Mouse (Mus musculus): ENCODE measurements around the gene Cyp1b1. TPM values are rescaled to one million over a fixed set of nuclear protein-coding genes. Genes with fewer than 3 reads are reported as not detected.

The Cyp1b1 gene
- polyA plus RNA-seq, 1 experiment from 2014 or later, result 6.9 TPM

DNA sequence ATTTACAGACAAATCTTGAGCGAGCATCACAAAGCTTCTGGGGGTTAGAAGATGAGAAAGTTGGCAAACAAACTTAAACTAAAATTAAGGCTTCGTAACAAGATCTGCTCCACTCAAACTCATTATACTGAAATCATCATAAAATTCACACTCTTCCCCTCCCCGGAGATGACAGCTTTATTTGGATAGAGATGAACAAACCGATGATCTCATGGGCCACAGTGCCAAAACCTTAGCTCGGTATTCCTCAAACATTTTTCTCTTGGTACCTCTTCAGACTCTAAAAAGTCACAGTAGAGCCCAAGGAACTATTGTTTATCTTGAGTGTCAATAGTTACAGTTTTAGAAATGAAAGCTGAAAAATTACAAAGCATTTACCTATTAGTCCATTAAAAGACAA is 11.8 kb upstream of the Cyp1b1 start:
- Histone ChIP-seq H3K36me3 (ENCODE audit: control insufficient read depth, insufficient read depth, low read length) (no peaks in the 10 kb centered on the region), H3K4me3 (ENCODE audit: low read depth, low read length) (no peak overlapping the region), H3K4me2 (replicated peaks; ENCODE audit: low read depth) (no peak overlapping the region), H3K9me3 (ENCODE audit: control insufficient read depth, low read length) (no peaks in the 10 kb centered on the region), H3K27ac (replicated peaks) (no peak overlapping the region), H3K9ac (ENCODE audit: low read length) (no peak overlapping the region), H3K27me3 (ENCODE audit: control insufficient read depth, insufficient read depth, low read length) (no peaks in the 10 kb centered on the region), H3K4me1 (replicated peaks; ENCODE audit: control insufficient read depth, insufficient read depth) (0 out of 2 replicates have a peak, but pooled peaks cover 6% of the 10 kb centered on the region)
- ATAC-seq (ENCODE audit: low FRiP score, low TSS enrichment) (no peak), DNase-seq (ENCODE audit: low spot score) (no peak)
- TF ChIP-seq CTCF (IDR thresholded peaks at IDR 0.05; ENCODE audit: low read depth) (no peak), EP300 (optimal IDR thresholded peaks at IDR 0.05) (no peak)
- WGBS, result 50% methylated on average over 5 of the region's 5 CpGs

DNA sequence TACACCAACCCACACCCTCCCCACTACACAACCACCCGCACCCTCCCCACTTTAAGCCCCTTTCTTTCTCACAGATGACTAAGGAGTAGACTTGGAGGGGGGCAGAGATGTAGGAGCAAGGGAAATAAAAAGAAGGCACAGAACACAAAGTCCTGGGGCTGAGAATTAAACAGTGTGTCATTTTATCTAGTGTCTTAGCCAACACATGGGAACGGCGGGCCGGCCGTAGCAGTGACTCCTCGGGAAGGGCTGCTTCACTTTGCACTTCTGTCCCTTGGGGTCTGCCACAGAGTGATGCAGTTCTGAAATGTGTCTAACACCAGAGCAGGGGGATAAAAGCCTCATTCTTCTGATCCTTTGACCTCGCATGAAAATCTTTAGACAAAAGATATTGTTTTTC is 5.8 kb upstream of the Cyp1b1 start:
- TF ChIP-seq EP300 (optimal IDR thresholded peaks at IDR 0.05), result no peak
- no peak for TF ChIP-seq CTCF (IDR thresholded peaks at IDR 0.05; ENCODE audit: low read depth)
- Histone ChIP-seq H3K4me3 (ENCODE audit: low read depth, low read length) (no peak overlapping the region), H3K9ac (ENCODE audit: low read length) (no peak overlapping the region), H3K9me3 (ENCODE audit: control insufficient read depth, low read length) (no peaks in the 10 kb centered on the region), H3K36me3 (ENCODE audit: control insufficient read depth, insufficient read depth, low read length) (no peaks in the 10 kb centered on the region), H3K27me3 (ENCODE audit: control insufficient read depth, insufficient read depth, low read length) (no peaks in the 10 kb centered on the region), H3K27ac (replicated peaks) (no peak overlapping the region), H3K4me1 (replicated peaks; ENCODE audit: control insufficient read depth, insufficient read depth) (no peaks in the 10 kb centered on the region), H3K4me2 (replicated peaks; ENCODE audit: low read depth) (no peak overlapping the region)
- WGBS, result 77% methylated on average over 7 of the region's 7 CpGs
- no peak for ATAC-seq (ENCODE audit: low FRiP score, low TSS enrichment)
- DNase-seq (ENCODE audit: low spot score), result no peak

DNA sequence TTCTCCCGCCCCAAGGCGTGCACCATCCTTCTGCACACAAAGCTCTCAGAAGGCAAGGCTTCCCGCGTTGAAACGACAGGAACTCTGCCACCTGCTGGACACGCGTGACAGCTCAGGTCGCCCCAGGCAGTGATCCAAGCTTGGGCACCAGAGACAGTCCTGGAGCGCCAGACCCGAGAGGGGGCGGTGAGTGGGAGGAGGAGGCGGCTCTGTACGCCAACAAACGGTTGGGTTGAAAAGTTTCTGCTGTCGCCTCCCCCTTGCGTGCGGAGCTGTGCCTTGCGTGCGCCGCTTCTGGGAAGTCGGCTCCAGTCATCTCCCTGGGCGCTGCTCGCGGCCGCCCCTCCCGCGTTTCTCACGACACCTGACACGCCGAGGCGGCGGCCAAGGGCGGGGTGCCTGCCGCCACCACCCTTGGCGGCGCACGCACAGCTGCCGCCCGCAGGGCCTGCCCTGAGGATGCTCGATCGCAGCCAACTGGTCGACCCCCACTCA is 835 bp upstream of the Cyp1b1 start:
- no peaks in the 10 kb centered on the region for H3K9me3 ChIP-seq (ENCODE audit: control insufficient read depth, low read length)
- H3K27me3 ChIP-seq (ENCODE audit: control insufficient read depth, insufficient read depth, low read length), result 0 out of 2 replicates have a peak, but pooled peaks cover 5% of the 10 kb centered on the region
- peak overlapping the region; percentile 48; the same call in 1 of the 2 replicates for H3K9ac ChIP-seq (ENCODE audit: low read length)
- H3K4me1 ChIP-seq (replicated peaks; ENCODE audit: control insufficient read depth, insufficient read depth), result peaks cover 8% of the 10 kb centered on the region; the same call in 1 of the 2 replicates
- peak; percentile 91 for ATAC-seq (ENCODE audit: low FRiP score, low TSS enrichment)
- H3K4me2 ChIP-seq (replicated peaks; ENCODE audit: low read depth), result peak overlapping the region; percentile 68
- DNase-seq (ENCODE audit: low spot score), result peak; percentile 93
- TF ChIP-seq CTCF (IDR thresholded peaks at IDR 0.05; ENCODE audit: low read depth) (peak; percentile 93), EP300 (optimal IDR thresholded peaks at IDR 0.05) (no peak)
- no peaks in the 10 kb centered on the region for H3K36me3 ChIP-seq (ENCODE audit: control insufficient read depth, insufficient read depth, low read length)
- H3K27ac ChIP-seq (replicated peaks), result 0 out of 2 replicates have a peak overlapping the region, but pooled peaks have one; percentile 31
- 1% methylated on average over 42 of the region's 42 CpGs for WGBS
- H3K4me3 ChIP-seq (ENCODE audit: low read depth, low read length), result peak overlapping the region; percentile 41

DNA sequence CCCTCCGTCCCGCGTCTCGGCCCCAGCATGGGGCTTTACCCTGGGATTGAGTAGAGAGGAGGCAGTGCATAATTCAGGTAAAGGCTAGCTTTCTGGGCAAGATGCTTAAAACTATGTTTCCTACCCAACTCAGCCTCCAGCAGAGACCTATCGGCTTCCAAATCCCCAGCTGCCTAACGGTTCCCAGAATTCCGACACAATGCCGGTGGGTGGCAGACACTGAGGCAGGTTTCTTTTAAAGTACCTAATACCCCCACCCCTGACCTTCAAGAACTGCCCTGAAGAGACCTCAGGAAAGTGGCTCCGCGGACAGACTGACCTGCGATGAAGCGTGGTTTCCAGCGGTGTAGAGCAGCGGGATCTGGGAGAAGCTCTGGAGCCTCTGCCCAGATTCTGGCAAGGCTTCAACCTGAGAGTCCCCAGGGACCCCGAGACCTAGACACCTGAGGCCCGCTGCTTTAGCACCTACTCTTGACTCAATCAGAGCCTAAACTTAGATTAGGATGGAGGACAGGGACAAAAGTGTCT is 429 bp downstream of the Cyp1b1 start:
- Histone ChIP-seq H3K4me3 (ENCODE audit: low read depth, low read length) (peak overlapping the region; percentile 41), H3K9ac (ENCODE audit: low read length) (peak overlapping the region; percentile 54), H3K27me3 (ENCODE audit: control insufficient read depth, insufficient read depth, low read length) (0 out of 2 replicates have a peak, but pooled peaks cover 5% of the 10 kb centered on the region), H3K4me2 (replicated peaks; ENCODE audit: low read depth) (peak overlapping the region; percentile 68), H3K27ac (replicated peaks) (peak overlapping the region; percentile 45), H3K36me3 (ENCODE audit: control insufficient read depth, insufficient read depth, low read length) (no peaks in the 10 kb centered on the region), H3K9me3 (ENCODE audit: control insufficient read depth, low read length) (no peaks in the 10 kb centered on the region), H3K4me1 (replicated peaks; ENCODE audit: control insufficient read depth, insufficient read depth) (peaks cover 8% of the 10 kb centered on the region; the same call in 1 of the 2 replicates)
- TF ChIP-seq CTCF (IDR thresholded peaks at IDR 0.05; ENCODE audit: low read depth), result no peak
- no peak for TF ChIP-seq EP300 (optimal IDR thresholded peaks at IDR 0.05)
- no peak for ATAC-seq (ENCODE audit: low FRiP score, low TSS enrichment)
- 2% methylated on average over 16 of the region's 16 CpGs for WGBS
- DNase-seq (ENCODE audit: low spot score), result no peak

- H3K27me3 ChIP-seq (ENCODE audit: control insufficient read depth, insufficient read depth, low read length), result 0 out of 2 replicates have a peak, but pooled peaks cover 5% of the 10 kb centered on the region
- H3K4me3 ChIP-seq (ENCODE audit: low read depth, low read length), result peak overlapping the region; percentile 41
- peak; percentile 52 for DNase-seq (ENCODE audit: low spot score)
- H3K9me3 ChIP-seq (ENCODE audit: control insufficient read depth, low read length), result no peaks in the 10 kb centered on the region
- TF ChIP-seq CTCF (IDR thresholded peaks at IDR 0.05; ENCODE audit: low read depth), result no peak
- WGBS, result under 1% methylated on average over 63 of the region's 63 CpGs
- peak overlapping the region; percentile 68 for H3K4me2 ChIP-seq (replicated peaks; ENCODE audit: low read depth)
- ATAC-seq (ENCODE audit: low FRiP score, low TSS enrichment), result no peak
- peak overlapping the region; percentile 18; the same call in 1 of the 2 replicates for H3K27ac ChIP-seq (replicated peaks)
- H3K4me1 ChIP-seq (replicated peaks; ENCODE audit: control insufficient read depth, insufficient read depth), result peaks cover 8% of the 10 kb centered on the region; the same call in 1 of the 2 replicates
- no peaks in the 10 kb centered on the region for H3K36me3 ChIP-seq (ENCODE audit: control insufficient read depth, insufficient read depth, low read length)
- H3K9ac ChIP-seq (ENCODE audit: low read length), result peak overlapping the region; percentile 54
These were observed 1.1 kb downstream of the Cyp1b1 start for GRCm38 (mm10) chr17:79713643-79714367.

DNA sequence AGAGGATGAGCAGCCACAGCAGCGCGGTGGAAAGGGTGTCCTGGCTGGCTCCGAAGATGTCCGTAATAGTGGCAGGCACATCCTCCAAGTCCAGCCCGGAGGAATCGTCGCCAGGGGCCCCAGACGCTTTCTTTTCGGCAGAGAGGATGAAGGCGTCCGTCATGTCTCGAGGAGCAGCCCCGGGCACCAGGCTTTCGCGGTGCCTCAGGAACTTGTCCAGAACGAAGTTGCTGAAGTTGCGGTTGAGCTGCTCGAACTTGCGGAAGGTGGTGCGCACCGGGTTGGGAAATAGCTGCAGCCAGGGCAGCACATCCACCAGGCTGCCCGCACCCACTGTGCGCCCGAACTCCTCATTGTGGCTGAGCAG is 1.6 kb downstream of the Cyp1b1 start:
- Histone ChIP-seq H3K9ac (ENCODE audit: low read length) (peak overlapping the region; percentile 45), H3K4me3 (ENCODE audit: low read depth, low read length) (peak overlapping the region; percentile 41), H3K36me3 (ENCODE audit: control insufficient read depth, insufficient read depth, low read length) (no peaks in the 10 kb centered on the region), H3K4me1 (replicated peaks; ENCODE audit: control insufficient read depth, insufficient read depth) (peaks cover 8% of the 10 kb centered on the region; the same call in 1 of the 2 replicates), H3K27me3 (ENCODE audit: control insufficient read depth, insufficient read depth, low read length) (0 out of 2 replicates have a peak, but pooled peaks cover 5% of the 10 kb centered on the region), H3K9me3 (ENCODE audit: control insufficient read depth, low read length) (no peaks in the 10 kb centered on the region), H3K4me2 (replicated peaks; ENCODE audit: low read depth) (peak overlapping the region; percentile 68), H3K27ac (replicated peaks) (no peak overlapping the region)
- DNase-seq (ENCODE audit: low spot score), result no peak
- TF ChIP-seq CTCF (IDR thresholded peaks at IDR 0.05; ENCODE audit: low read depth) (no peak), EP300 (optimal IDR thresholded peaks at IDR 0.05) (no peak)
- 2% methylated on average over 24 of the region's 24 CpGs for WGBS
- ATAC-seq (ENCODE audit: low FRiP score, low TSS enrichment), result no peak
